In the genomic region with DNA sequence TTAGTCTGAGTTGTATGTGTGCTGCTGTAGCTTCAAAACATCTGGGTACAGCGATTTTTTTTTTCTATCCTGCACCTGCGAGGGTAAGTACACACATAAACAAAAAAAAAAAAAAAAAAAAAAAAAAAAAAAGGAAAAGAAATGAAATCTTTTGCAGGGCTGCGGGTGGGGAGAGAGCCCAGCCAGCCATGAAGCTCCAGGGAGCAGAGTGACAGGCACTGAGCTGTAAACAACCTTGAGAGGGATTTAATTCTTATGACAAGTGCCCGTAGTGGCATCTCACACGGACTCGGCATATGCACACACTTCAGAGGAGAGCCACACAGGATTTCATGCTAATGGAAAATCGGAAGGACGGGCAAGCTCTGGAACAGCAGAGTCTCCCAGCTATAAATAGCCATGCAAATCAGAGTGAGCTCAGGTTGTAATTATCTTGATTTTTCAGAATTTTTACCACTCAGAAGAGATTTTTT, we compare ENCODE assay signal across 14 mouse cellular contexts. TPM values are rescaled to one million over a fixed set of nuclear protein-coding genes. Genes with fewer than 3 reads are reported as not detected.
DNase-seq lines count a peak whose midpoint lies in the region; ATAC-seq and TF ChIP-seq lines count a peak whose summit lies in the region.
"Had no signal": no experiment of that assay in that cellular context is flagged by ENCODE, and none has a peak within 500 bp of the region (broad histone marks: within the 10 kb centered on the region; RNA-seq: fewer than 3 reads in every experiment).

No protein-coding gene starts in this region.

- H3K9ac ChIP-seq in embryonic facial prominence, embryonic 13.5 days, result no peak overlapping the region
- H3K9ac ChIP-seq in hindbrain, embryonic 15.5 days, result no peak overlapping the region
- H3K9ac ChIP-seq in hindbrain, embryonic 12.5 days, result no peak overlapping the region
- H3K9ac ChIP-seq in hindbrain, postnatal 0 days (replicated peaks; ENCODE audit: low read length), result no peak overlapping the region; the same call in 1 of the 2 replicates
- H3K9ac ChIP-seq: liver, embryonic 15.5 days; neural tube, embryonic 12.5 days had no signal

- no peaks in the 10 kb centered on the region for H3K27me3 ChIP-seq in embryonic facial prominence, embryonic 13.5 days
- no peaks in the 10 kb centered on the region for H3K27me3 ChIP-seq in embryonic facial prominence, embryonic 10.5 days (replicated peaks; ENCODE audit: low read depth, poor library complexity, severe bottlenecking)
- no peaks in the 10 kb centered on the region for H3K27me3 ChIP-seq in hindbrain, embryonic 15.5 days
- no peaks in the 10 kb centered on the region for H3K27me3 ChIP-seq in hindbrain, embryonic 12.5 days
- no peaks in the 10 kb centered on the region for H3K27me3 ChIP-seq in hindbrain, postnatal 0 days (ENCODE audit: insufficient read depth, low read length)
- H3K27me3 ChIP-seq: liver, embryonic 15.5 days; neural tube, embryonic 12.5 days had no signal

- no peak overlapping the region for H3K4me3 ChIP-seq in embryonic facial prominence, embryonic 13.5 days
- no peak overlapping the region for H3K4me3 ChIP-seq in embryonic facial prominence, embryonic 10.5 days
- H3K4me3 ChIP-seq in hindbrain, embryonic 15.5 days, result no peak overlapping the region
- no peak overlapping the region for H3K4me3 ChIP-seq in hindbrain, embryonic 12.5 days
- H3K4me3 ChIP-seq in hindbrain, postnatal 0 days (ENCODE audit: low read length), result no peak overlapping the region
- H3K4me3 ChIP-seq: liver, embryonic 15.5 days; neural tube, embryonic 12.5 days had no signal

- 0 out of 2 replicates have a peak overlapping the region, but pooled peaks have one; percentile 7 for H3K4me2 ChIP-seq in embryonic facial prominence, embryonic 13.5 days
- peak overlapping the region; percentile 26 for H3K4me2 ChIP-seq in hindbrain, embryonic 15.5 days
- no peak overlapping the region for H3K4me2 ChIP-seq in hindbrain, embryonic 12.5 days (replicated peaks)
- peak overlapping the region; percentile 22 for H3K4me2 ChIP-seq in hindbrain, postnatal 0 days (ENCODE audit: low read depth, low read length)
- H3K4me2 ChIP-seq: liver, embryonic 15.5 days; neural tube, embryonic 12.5 days had no signal

- H3K4me1 ChIP-seq in embryonic facial prominence, embryonic 13.5 days, result peaks cover 26% of the 10 kb centered on the region
- peaks cover 9% of the 10 kb centered on the region; the same call in 1 of the 2 replicates for H3K4me1 ChIP-seq in embryonic facial prominence, embryonic 10.5 days
- H3K4me1 ChIP-seq in hindbrain, embryonic 15.5 days (replicated peaks), result peaks cover 19% of the 10 kb centered on the region
- H3K4me1 ChIP-seq in hindbrain, embryonic 12.5 days, result 0 out of 2 replicates have a peak, but pooled peaks cover 4% of the 10 kb centered on the region
- no peaks in the 10 kb centered on the region; the same call in 1 of the 2 replicates for H3K4me1 ChIP-seq in hindbrain, postnatal 0 days (ENCODE audit: insufficient read depth, low read length)

- no peak for DNase-seq in embryonic facial prominence, embryonic 10.5 days (ENCODE audit: low spot score)
- DNase-seq in hindbrain, postnatal 0 days (ENCODE audit: low spot score), result peak; percentile 67
- DNase-seq in thymus, postnatal 36 days, result peak; percentile 61 to 77
- no peak for DNase-seq in lung, postnatal 36 days
- DNase-seq in layer of hippocampus, adult 8-10 months (ENCODE audit: low spot score in 2 of 2), result no peak
- DNase-seq: adrenal gland, postnatal 14 days; heart, adult 18-20 months; kidney, adult 11 months; right cerebral cortex, postnatal 14 days had no signal

- no peaks in the 10 kb centered on the region for H3K36me3 ChIP-seq in embryonic facial prominence, embryonic 13.5 days
- no peaks in the 10 kb centered on the region for H3K36me3 ChIP-seq in embryonic facial prominence, embryonic 10.5 days (replicated peaks)
- no peaks in the 10 kb centered on the region for H3K36me3 ChIP-seq in hindbrain, embryonic 15.5 days
- no peaks in the 10 kb centered on the region for H3K36me3 ChIP-seq in hindbrain, embryonic 12.5 days
- H3K36me3 ChIP-seq in hindbrain, postnatal 0 days (ENCODE audit: insufficient read depth, low read length), result no peaks in the 10 kb centered on the region
- H3K36me3 ChIP-seq: liver, embryonic 15.5 days; neural tube, embryonic 12.5 days had no signal

- ATAC-seq in embryonic facial prominence, embryonic 13.5 days (ENCODE audit: insufficient number of reproducible peaks, insufficient read depth, low FRiP score, low TSS enrichment, low read depth), result no peak
- peak; percentile 63; the same call in 1 of the 2 replicates for ATAC-seq in hindbrain, embryonic 15.5 days (ENCODE audit: low FRiP score, low read depth)
- ATAC-seq in hindbrain, embryonic 12.5 days (ENCODE audit: low FRiP score), result no peak
- ATAC-seq in hindbrain, postnatal 0 days, result peak; percentile 56

- WGBS in embryonic facial prominence, embryonic 13.5 days, result 40% methylated on average over 8 of the region's 8 CpGs
- 73% methylated on average over 8 of the region's 8 CpGs for WGBS in embryonic facial prominence, embryonic 10.5 days
- WGBS in hindbrain, embryonic 15.5 days, result 36% methylated on average over 8 of the region's 8 CpGs
- 66% methylated on average over 8 of the region's 8 CpGs for WGBS in hindbrain, embryonic 12.5 days
- 35% methylated on average over 8 of the region's 8 CpGs for WGBS in hindbrain, postnatal 0 days

- no peak for TF ChIP-seq CTCF in hindbrain, postnatal 0 days (IDR thresholded peaks at IDR 0.05; ENCODE audit: low read depth)

- H3K9me3 ChIP-seq in embryonic facial prominence, embryonic 13.5 days, result no peaks in the 10 kb centered on the region
- H3K9me3 ChIP-seq in embryonic facial prominence, embryonic 10.5 days, result no peaks in the 10 kb centered on the region
- H3K9me3 ChIP-seq in hindbrain, embryonic 15.5 days, result no peaks in the 10 kb centered on the region
- no peaks in the 10 kb centered on the region for H3K9me3 ChIP-seq in hindbrain, embryonic 12.5 days (replicated peaks)
- H3K9me3 ChIP-seq in hindbrain, postnatal 0 days (ENCODE audit: low read length), result no peaks in the 10 kb centered on the region
- H3K9me3 ChIP-seq: liver, embryonic 15.5 days; neural tube, embryonic 12.5 days had no signal

- no peak overlapping the region for H3K27ac ChIP-seq in embryonic facial prominence, embryonic 13.5 days
- no peak overlapping the region for H3K27ac ChIP-seq in embryonic facial prominence, embryonic 10.5 days (replicated peaks)
- H3K27ac ChIP-seq in hindbrain, embryonic 15.5 days (replicated peaks), result peak overlapping the region; percentile 61
- no peak overlapping the region for H3K27ac ChIP-seq in hindbrain, embryonic 12.5 days
- peak overlapping the region; percentile 77 for H3K27ac ChIP-seq in hindbrain, postnatal 0 days
- H3K27ac ChIP-seq: liver, embryonic 15.5 days; neural tube, embryonic 12.5 days had no signal

RNA-seq across cellular contexts. Expression of a gene that starts 43.9 kb away (rescaled TPM):
- polyA plus RNA-seq in embryonic facial prominence, embryonic 13.5 days (2015; fragmentation: Nextera tagmentation; extraction: Ambion mirVana), result 29.6 and 34.1 TPM in 2 replicates
- polyA plus RNA-seq in embryonic facial prominence, embryonic 10.5 days (2016; fragmentation: Nextera tagmentation; extraction: Ambion mirVana), result 59.8 and 62.4 TPM in 2 replicates
- 10.4 and 12.0 TPM in 2 replicates for polyA plus RNA-seq in hindbrain, embryonic 15.5 days (2015; fragmentation: Nextera tagmentation; extraction: Ambion mirVana)
- polyA plus RNA-seq in hindbrain, embryonic 12.5 days (2016; fragmentation: Nextera tagmentation; extraction: Ambion mirVana), result 29.3 and 30.6 TPM in 2 replicates
- 2.8 and 3.0 TPM in 2 replicates for total RNA-seq in hindbrain, postnatal 0 days (2014; rRNA removed)
- polyA plus RNA-seq in hindbrain, postnatal 0 days (2015; fragmentation: Nextera tagmentation; extraction: Ambion mirVana), result 8.1 and 9.5 TPM in 2 replicates
- 1 to 10 TPM; 1.1 to 2.0 (median 1.6) TPM for total RNA-seq in layer of hippocampus, adult 8-10 months (2022)

Comparison
In these comparisons a context has a peak if more than half of its experiments do, and no peak if none do; other contexts are left out.
1. ATAC-seq: peak in hindbrain, embryonic 15.5 days (single experiment) and hindbrain, postnatal 0 days (single experiment); none in embryonic facial prominence, embryonic 13.5 days (single experiment) and hindbrain, embryonic 12.5 days (single experiment).
2. H3K27ac ChIP-seq: peak in hindbrain, embryonic 15.5 days (single experiment) and hindbrain, postnatal 0 days (single experiment); none in embryonic facial prominence, embryonic 13.5 days (single experiment), embryonic facial prominence, embryonic 10.5 days (single experiment) and hindbrain, embryonic 12.5 days (single experiment).
3. DNase-seq: peak in hindbrain, postnatal 0 days (single experiment) and thymus, postnatal 36 days (2 of 2); none in embryonic facial prominence, embryonic 10.5 days (single experiment), lung, postnatal 36 days (single experiment) and layer of hippocampus, adult 8-10 months (0 of 2).